Mouse (Mus musculus) C2C12 (cell line): ENCODE results near the gene Trabd2b. TPM values are rescaled to one million over a fixed set of nuclear protein-coding genes. Genes with fewer than 3 reads are reported as not detected.

Source experiments
- H3K27me3 ChIP-seq: one replicate; pipeline ENCODE4 v1.6.1; 2011; ENCODE audit not compliant: control insufficient read depth, insufficient read depth, insufficient read length
- H3K36me3 ChIP-seq: one replicate; pipeline ENCODE4 v1.6.1; 2011; ENCODE audit not compliant: control insufficient read depth, insufficient read depth
- H3K4me3 ChIP-seq: one replicate; pipeline ENCODE4 v1.5.1; 2011; ENCODE audit warnings: mild to moderate bottlenecking, control low read depth; ENCODE audit not compliant: poor library complexity, insufficient read depth, severe bottlenecking
- H3K79me2 ChIP-seq: one replicate; pipeline ENCODE4 v1.6.1; 2011; ENCODE audit not compliant: control insufficient read depth, insufficient read depth
- H3K79me3 ChIP-seq: one replicate; pipeline ENCODE4 v1.6.1; 2011; ENCODE audit warnings: low read depth, control low read depth
- H3ac ChIP-seq: one replicate; pipeline ENCODE3; 2011; ENCODE audit warnings: low read depth; ENCODE audit not compliant: control insufficient read depth, insufficient read length
- CEBPB ChIP-seq: IDR thresholded peaks from one replicate; pipeline ENCODE4 v1.6.1; 2011; ENCODE audit warnings: low read depth, mild to moderate bottlenecking, control low read depth, moderate library complexity
- CTCF ChIP-seq: IDR thresholded peaks from one replicate; pipeline ENCODE4 v1.5.1; 2011; ENCODE audit not compliant: control insufficient read depth, insufficient read depth, insufficient read length
- FOSL1 ChIP-seq: IDR thresholded peaks from one replicate; pipeline ENCODE4 v1.8.0; 2011; ENCODE audit warnings: mild to moderate bottlenecking, low read length; ENCODE audit not compliant: poor library complexity, insufficient read depth, severe bottlenecking
- MAX ChIP-seq: IDR thresholded peaks from one replicate; pipeline ENCODE4 v1.6.1; 2011; ENCODE audit warnings: mild to moderate bottlenecking, control low read depth
- MYOD1 ChIP-seq: IDR thresholded peaks from one replicate; pipeline ENCODE4 v1.6.1; 2011; ENCODE audit warnings: low read depth; ENCODE audit not compliant: control insufficient read depth, insufficient read length
- MYOG ChIP-seq: IDR thresholded peaks from one replicate; pipeline ENCODE4 v1.6.1; 2011; ENCODE audit not compliant: control insufficient read depth, insufficient read length; ENCODE audit errors: extremely low read depth
- USF1 ChIP-seq: IDR thresholded peaks from one replicate; pipeline ENCODE4 v1.6.1; 2011; ENCODE audit warnings: low read depth, mild to moderate bottlenecking, control low read depth, moderate library complexity
- polyA plus RNA-seq: library from polyadenylated mRNA; unstranded; fragments of >200 nt; fragmentation: generic; extraction: Trizol; gene quantifications from one replicate; pipeline ENCODE4 v1.2.1, GENCODE M21; 2012; ENCODE audit warnings: missing spikeins

Trabd2b gene
- polyA plus RNA-seq, 1 experiment, result 0.28 TPM

GRCm38 (mm10) chr4:114387527-114388135 lies 18.9 kb upstream of the Trabd2b start:
- TF ChIP-seq MYOD1, result no peak
- no peak overlapping the region for H3ac ChIP-seq
- no peaks in the 10 kb centered on the region for H3K27me3 ChIP-seq
- H3K4me3 ChIP-seq, result no peak overlapping the region
- no peaks in the 10 kb centered on the region for H3K36me3 ChIP-seq
- H3K79me2 ChIP-seq, result no peaks in the 10 kb centered on the region
- H3K79me3 ChIP-seq, result no peaks in the 10 kb centered on the region

- Histone ChIP-seq H3K79me2 (no peaks in the 10 kb centered on the region), H3ac (no peak overlapping the region), H3K79me3 (no peaks in the 10 kb centered on the region), H3K36me3 (no peaks in the 10 kb centered on the region), H3K4me3 (no peak overlapping the region), H3K27me3 (no peaks in the 10 kb centered on the region)
- TF ChIP-seq MAX (no peak), MYOD1 (no peak), MYOG (no peak), USF1 (no peak), FOSL1 (no peak), CTCF (no peak), CEBPB (no peak)
Measured at GRCm38 (mm10) chr4:114388306-114388705, 18.2 kb upstream of the Trabd2b start.

DNA sequence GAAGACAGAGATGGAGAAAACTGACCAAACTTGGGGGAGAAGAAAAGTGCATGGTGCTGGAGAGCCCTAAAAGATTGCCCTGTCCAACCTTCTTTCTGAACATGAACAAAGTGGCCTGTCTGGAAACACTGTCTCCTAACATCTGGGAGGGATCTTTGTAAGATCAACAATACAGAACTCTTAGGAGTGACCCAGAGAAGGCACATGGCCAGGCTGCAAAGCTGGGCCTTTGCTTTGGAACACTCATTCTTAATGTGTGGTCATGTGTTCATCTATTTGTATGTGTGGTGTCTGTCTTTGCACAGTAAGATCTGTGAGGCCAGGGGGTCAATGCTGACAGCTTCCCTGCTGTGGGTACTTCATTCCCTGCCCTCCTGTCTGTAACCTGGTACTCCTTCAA lies 16.9 kb upstream of the Trabd2b start:
- Histone ChIP-seq H3K79me2 (no peaks in the 10 kb centered on the region), H3ac (no peak overlapping the region), H3K79me3 (no peaks in the 10 kb centered on the region), H3K27me3 (peaks cover 4% of the 10 kb centered on the region), H3K36me3 (no peaks in the 10 kb centered on the region), H3K4me3 (no peak overlapping the region)
- TF ChIP-seq FOSL1, result no peak
- no peak for TF ChIP-seq MYOG
- no peak for TF ChIP-seq MYOD1
- no peak for TF ChIP-seq USF1
- no peak for TF ChIP-seq CEBPB
- no peak for TF ChIP-seq CTCF
- TF ChIP-seq MAX, result no peak

- H3ac ChIP-seq, result no peak overlapping the region
- no peaks in the 10 kb centered on the region for H3K79me3 ChIP-seq
- no peaks in the 10 kb centered on the region for H3K79me2 ChIP-seq
- no peaks in the 10 kb centered on the region for H3K36me3 ChIP-seq
- H3K4me3 ChIP-seq, result no peak overlapping the region
- H3K27me3 ChIP-seq, result peaks cover 30% of the 10 kb centered on the region
- no peak for TF ChIP-seq MYOG
- no peak for TF ChIP-seq MYOD1
- TF ChIP-seq CEBPB, result no peak
- TF ChIP-seq CTCF, result no peak
- TF ChIP-seq MAX, result no peak
- TF ChIP-seq USF1, result no peak
- no peak for TF ChIP-seq FOSL1
Measured at GRCm38 (mm10) chr4:114397625-114398024, 8.9 kb upstream of the Trabd2b start.

GRCm38 (mm10) chr4:114399821-114400220 lies 6.7 kb upstream of the Trabd2b start:
- H3K79me2 ChIP-seq, result no peaks in the 10 kb centered on the region
- no peak overlapping the region for H3ac ChIP-seq
- no peaks in the 10 kb centered on the region for H3K36me3 ChIP-seq
- no peak overlapping the region for H3K4me3 ChIP-seq
- TF ChIP-seq MYOD1 (no peak), FOSL1 (no peak), USF1 (no peak), MAX (no peak), MYOG (no peak), CEBPB (no peak), CTCF (no peak)
- peaks cover 33% of the 10 kb centered on the region for H3K27me3 ChIP-seq
- no peaks in the 10 kb centered on the region for H3K79me3 ChIP-seq
